Mouse (Mus musculus) erythroblast, adult 5-6 weeks (primary cell): ENCODE data around the gene Bcam. TPM values are rescaled to one million over a fixed set of nuclear protein-coding genes. Genes with fewer than 3 reads are reported as not detected.
A peak's percentile ranks its signal among the peaks of the same experiment; 100 is the strongest.
"Not testable (repeated sequence)": the region's sequence is repeated elsewhere in the genome, so short reads cannot be mapped to it uniquely, and the experiment has no call there.

Experiments
- ATAC-seq: replicated peaks from 2 replicates; pipeline ENCODE4 v1.8.0; 2016; ENCODE audit warnings: moderate number of reproducible peaks, mild to moderate bottlenecking, moderate TSS enrichment, inconsistent platforms; ENCODE audit not compliant: poor library complexity, low FRiP score, severe bottlenecking
- total RNA-seq, 2 experiments: library from RNA; stranded (forward) in 1 of 2; stranded (reverse) in 1 of 2; fragments of 150-400 nt in 1 of 2; fragments of 200-764, 138-1000 nt in 1 of 2; gene quantifications; 2 replicates each; pipeline versions ENCODE4 v1.2.3 to v1.2.4; 2015 to 2017; ENCODE audit warnings: low replicate concordance in 2 of 2

Gene Bcam
- total RNA-seq (2015; ENCODE audit: low replicate concordance) (not detected in 2 replicates), total RNA-seq (2017; ENCODE audit: low replicate concordance) (not detected in 2 replicates)

- ATAC-seq: no peak
These were observed at the start of gene Bcam for GRCm38 (mm10) chr7:19770984-19771391. Bcam (minus strand) TSS chr7:19771016.

DNA sequence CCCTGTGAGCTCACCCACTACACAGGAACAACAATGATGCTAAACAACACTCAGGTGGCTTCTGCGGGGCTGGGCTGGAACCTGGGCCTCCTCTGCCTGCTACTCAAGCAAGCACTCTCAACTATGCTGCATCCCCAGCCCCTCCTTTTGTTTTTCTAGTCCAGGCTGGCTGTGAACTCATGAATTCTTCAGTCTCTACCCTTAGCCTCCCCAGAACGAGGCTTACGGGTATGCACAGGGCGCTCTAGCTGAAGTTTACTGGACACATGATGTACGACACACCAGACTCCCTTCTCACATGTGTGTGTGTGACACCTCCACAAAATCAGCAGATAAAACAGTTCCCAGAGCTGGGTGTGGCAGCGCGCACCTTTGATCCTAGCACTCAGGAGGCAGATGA is 48.1 kb upstream of the Bcam start:
- no peak for ATAC-seq

DNA sequence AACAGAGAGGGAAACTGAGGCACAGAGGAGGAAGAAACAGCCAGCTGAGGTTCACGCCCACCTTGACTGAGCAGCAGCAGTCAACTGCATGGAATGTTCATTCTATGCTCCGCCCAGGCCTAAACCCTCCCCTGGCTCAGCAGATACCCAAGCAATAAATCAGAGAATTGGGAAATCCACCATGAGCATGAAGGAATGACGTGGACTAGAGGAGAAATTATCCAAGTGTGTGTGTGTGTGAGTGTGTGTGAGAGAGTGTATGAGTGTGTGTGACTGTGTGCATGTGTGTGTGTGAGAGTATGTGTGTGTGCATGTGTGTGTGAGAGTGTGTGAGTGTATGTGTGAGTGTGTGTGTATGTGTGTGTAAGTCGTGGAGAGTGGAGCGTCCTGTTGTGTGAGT is 47.6 kb upstream of the Bcam start:
- no peak for ATAC-seq

GRCm38 (mm10) chr7:19817382-19818105 is 46.7 kb upstream of the Bcam start:
- no peak for ATAC-seq

DNA sequence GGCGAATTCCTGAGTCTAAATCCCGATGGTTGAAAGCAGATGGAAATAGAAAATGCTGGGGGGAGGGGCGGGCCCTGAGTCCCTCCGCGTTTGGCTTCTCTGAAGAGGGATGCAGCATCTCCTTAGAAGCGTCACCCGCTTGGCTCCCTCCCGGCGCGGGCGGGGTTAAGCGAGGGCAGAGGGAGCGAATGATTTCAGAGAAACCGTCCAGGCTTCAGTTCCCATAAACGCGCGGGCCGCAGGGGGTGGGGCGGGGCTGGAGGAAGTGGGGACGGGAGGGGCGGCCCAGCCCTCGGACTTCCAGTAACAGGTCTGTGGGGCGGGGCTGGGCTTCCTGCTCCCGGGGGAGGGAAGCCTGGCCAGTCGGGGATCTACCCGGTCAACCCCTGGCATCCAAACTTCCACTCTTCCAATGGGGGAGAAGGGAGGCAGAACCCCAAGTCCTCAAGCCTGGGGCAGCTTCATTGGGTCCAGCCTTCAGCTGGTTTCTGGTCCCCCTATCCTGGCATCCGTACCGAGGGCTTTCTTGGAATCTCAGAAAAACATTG is 45.5 kb upstream of the Bcam start:
- ATAC-seq: no peak

DNA sequence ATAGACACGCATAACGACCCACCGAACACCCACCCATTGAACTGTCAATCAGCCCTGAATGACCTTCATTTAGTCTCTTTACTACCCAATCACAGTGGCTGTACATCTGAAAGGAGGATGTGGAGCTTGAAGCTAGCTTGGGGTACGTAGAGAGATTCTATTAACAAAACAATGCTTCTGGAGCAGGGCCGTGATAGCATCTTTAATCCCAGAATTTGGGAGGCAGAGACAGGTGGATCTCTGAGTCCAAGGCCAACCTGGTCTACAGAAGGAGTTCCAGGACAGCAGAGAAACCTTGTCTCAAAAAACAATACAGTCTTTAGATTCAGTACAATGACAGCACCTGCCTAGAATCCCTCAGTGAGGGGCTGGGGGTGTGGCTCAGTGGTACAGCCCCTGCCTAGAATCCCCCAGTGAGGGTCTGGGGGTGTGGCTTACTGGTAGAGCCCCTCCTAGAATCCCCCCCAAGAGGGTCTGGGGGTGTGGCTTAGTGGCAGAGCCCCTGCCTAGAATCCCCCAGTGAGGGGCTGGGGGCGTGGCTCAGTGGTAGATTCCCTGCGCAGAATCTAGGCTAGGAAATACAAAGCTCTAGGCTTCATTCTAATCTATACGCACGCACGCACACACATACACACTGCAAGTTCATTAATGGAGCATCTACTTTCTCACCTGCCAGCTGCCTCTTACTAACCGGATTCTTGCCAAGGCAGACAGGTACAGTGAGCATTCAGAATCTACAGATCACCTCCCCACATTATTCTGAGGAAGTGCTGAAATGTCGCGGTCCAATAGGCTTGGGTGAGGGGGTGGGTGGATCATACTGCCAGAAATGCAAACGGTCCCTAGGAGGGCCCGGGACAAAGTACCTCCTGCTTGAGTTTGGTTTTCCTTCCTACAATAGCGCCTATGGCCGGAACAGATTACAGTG is 44.7 kb upstream of the Bcam start:
- no peak for ATAC-seq

DNA sequence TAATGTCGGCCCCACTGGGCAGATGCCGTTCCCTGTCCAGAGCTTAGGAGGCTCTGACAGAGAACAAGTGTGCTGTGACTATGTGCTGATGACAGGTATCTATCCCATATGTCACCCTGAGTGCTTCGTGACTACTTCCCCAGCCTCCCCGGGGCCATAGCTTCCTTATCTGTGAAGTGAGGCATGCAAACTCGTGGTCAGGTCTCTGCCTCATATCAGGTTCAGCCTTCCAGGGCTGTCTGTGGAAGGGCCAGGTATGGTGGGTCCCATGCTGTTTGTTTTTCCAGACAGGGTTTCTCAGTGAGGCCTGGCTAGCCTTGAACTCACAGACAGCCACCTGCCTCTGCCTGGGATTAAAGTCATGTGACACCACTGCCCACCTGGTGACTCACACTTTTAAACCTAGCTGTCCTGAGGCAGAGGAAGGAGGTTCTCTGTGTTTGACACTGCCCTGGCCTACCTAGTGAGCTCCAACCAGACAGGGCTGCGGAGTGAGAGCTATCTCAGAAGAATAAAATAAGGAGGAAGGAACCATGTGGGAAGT is 42.8 kb upstream of the Bcam start:
- no peak for ATAC-seq

DNA sequence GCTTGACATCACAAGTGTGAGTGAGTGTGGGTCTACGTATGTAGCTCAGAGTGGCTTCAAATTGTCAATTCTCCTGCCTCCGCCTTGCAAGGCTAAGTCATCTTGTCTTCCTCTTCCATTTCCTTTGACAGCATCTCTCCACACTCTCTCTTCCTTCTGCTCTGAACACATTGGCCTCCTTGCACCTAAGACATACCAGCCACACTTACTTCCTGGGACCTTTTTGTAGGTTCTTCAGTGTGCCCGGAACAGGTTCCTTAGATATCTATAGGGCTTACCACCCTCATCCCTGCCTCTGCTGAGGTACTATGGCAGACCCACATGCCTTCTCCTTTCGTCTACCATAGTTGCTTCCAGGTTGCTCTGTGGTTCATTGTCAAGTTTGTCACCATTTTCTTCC is 42.3 kb upstream of the Bcam start:
- no peak for ATAC-seq

- no peak for ATAC-seq
These were observed 40.3 kb upstream of the Bcam start for GRCm38 (mm10) chr7:19811114-19811513.

- no peak for ATAC-seq
These were observed 38.6 kb upstream of the Bcam start for GRCm38 (mm10) chr7:19809369-19809768.

- ATAC-seq: no peak
These were observed 35.6 kb upstream of the Bcam start for GRCm38 (mm10) chr7:19806356-19806969.

DNA sequence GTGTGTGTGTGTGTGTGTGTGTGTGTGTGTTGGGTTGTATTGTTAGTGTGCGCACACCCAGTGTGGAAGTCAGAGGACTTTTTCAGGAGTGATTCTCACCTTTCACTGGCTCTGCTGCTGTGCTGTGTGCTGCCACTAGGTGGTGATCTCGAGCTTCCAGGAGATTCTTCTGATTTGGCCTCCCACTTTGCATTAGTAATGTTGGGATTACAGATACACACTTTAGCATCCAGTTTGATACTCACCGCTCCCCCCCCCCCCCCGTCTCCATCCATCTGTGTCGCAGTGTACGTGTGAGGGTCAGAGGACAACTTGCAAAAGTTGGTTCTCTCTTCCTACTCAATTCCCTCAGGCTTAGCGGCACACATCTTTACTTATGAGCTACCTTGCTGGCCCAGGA is 32.2 kb upstream of the Bcam start:
- peak; percentile 57 for ATAC-seq

DNA sequence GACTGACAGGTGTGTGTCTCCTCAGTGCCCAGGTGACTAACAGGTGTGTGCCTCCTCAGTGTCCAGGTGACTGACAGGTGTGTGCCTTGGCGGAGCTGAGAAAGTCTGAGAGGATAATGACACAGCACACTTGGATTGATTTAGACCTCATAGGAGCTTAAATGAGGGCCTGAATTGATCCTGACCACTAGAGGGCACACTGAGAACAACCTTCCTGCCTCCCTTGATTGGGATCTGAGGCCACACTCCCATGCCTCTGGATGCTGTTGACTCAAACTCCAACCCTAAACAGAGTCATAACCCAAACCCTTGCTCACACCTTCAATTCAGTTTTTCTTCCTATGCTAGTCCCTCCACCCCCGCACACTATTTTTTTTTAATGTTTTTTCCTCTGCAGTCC is 29.9 kb upstream of the Bcam start:
- ATAC-seq: no peak

DNA sequence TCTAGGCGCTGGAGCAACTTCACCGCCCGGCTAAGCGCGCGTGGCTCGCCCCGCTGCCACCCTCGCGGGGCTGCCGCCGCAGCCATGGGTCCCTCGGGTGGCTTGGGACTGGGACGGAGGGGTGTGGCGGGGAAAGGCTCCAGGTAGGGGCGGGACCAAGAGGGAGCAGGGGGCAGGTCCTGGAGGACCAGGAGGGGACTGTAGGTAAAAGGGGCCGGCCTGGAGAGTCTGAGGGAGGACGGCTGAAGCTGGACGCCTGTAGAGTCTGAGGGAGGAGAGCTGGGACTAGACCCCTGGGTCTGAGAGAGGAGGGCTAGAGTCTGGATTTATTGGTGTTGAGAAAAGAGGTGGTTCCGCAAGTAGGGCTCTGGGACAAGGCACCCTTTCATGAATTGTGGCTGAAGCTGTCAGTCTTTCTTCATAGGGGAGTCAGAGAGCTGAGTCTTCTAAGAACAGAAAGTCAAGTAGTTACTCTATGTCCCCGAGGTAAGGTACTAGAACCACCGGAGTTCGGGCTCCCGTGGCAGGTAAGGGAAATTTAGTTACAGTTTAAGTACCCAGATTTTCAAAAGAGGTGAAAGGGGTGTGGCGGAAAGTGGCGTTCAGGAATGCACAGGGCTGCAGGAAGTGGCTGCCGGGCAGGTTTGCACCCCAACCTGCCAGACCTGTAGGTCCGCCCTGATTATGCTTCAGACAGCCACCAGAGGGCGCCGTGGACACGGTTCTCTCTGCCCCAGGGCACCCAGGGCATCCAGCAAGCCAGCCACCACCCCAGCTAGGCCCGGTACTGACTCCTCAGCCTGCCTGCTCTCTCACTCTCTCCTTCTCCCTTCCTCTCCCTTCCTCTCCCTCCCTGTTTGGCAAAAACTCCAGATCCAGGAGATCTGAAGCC is 26.1 kb upstream of the Bcam start, which contains the start of gene Cblc:
Cblc (minus strand) TSS at position 113 of the 892 bp plus-strand sequence.
- peak; percentile 85 for ATAC-seq

- no peak for ATAC-seq
These were observed 25.4 kb upstream of the Bcam start for GRCm38 (mm10) chr7:19796254-19796653.

DNA sequence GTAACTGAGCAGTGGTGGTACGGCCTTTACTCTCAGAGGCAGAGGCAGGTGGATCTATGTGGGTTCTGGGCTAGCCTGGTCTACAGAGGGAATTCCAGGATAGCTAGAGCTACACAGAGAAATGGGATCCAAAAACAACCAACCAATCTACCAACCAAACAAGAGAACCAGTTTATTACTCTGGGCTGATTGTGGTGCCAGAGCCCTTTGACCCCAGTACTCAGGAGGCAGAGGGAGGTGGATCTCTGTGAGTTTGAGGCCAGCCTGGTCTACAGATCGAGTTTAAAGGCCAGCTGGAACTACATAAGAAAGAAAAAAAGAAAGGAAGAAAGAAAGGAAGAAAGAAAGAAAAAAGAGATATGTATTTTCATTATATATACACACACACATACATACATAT is 24.4 kb upstream of the Bcam start:
- no peak for ATAC-seq

GRCm38 (mm10) chr7:19792701-19793630 is 22.1 kb upstream of the Bcam start:
- no peak for ATAC-seq

DNA sequence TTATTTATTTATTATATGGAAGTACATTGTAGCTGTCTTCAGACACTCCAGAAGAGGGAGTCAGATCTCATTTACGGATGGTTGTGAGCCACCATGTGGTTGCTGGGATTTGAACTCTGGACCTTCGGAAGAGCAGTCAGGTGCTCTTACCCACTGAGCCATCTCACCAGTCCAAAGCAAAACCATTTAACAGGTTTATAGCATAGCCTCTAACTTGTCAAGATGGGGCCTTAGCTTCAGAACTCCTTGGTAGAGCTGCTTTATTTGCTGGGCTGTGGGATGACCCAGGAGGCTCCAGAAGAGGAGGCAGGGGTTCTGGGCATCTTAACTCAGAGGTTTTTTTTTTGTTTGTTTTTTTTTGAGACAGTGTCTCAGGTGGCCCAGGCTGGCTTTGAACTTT is 20.7 kb upstream of the Bcam start:
- ATAC-seq: not testable (repeated sequence)
